Mouse (Mus musculus): Measurements from ENCODE around the gene Pdpn. TPM values are rescaled to one million over a fixed set of nuclear protein-coding genes. Genes with fewer than 3 reads are reported as not detected.
A peak's percentile ranks its signal among the peaks of the same experiment; 100 is the strongest.

Pdpn gene
- polyA plus RNA-seq, 1 experiment from 2014 or later: 32.2 TPM

DNA sequence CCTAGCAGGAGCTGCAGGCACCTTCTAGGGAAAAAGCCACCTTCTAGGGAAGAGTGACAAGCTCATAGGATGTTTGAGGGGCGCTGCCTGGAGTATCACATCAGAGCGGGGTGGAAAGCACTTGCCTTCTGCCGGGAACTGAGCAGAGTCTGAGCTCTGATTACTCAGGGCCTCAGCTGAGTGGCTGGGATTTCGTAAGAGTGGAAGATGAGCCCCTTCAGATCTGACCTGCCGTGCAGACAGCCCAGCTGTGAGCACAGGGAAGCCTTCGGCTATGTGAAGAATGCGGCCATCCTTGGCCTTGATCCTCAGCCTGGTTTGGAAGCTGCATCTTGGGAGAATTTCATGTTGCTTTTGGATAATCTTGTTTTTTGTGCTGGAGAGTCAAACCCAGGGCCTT lies 10.5 kb downstream of the Pdpn start:
- Histone ChIP-seq H3K27me3 (ENCODE audit: control insufficient read depth, insufficient read depth, low read length) (no peaks in the 10 kb centered on the region), H3K4me3 (replicated peaks; ENCODE audit: low read length) (no peak overlapping the region), H3K4me2 (ENCODE audit: low read depth, low read length) (no peak overlapping the region), H3K4me1 (ENCODE audit: control insufficient read depth, insufficient read depth, low read length) (peaks cover 11% of the 10 kb centered on the region), H3K36me3 (ENCODE audit: control insufficient read depth, insufficient read depth, low read length) (peaks cover 3% of the 10 kb centered on the region; the same call in 1 of the 2 replicates), H3K9ac (ENCODE audit: low read length) (peak overlapping the region; percentile 48; the same call in 1 of the 2 replicates), H3K9me3 (replicated peaks; ENCODE audit: control insufficient read depth, low read length) (no peaks in the 10 kb centered on the region), H3K27ac (ENCODE audit: low read length) (peak overlapping the region; percentile 78)
- peak; percentile 35; the same call in 1 of the 2 replicates for ATAC-seq (ENCODE audit: insufficient read depth, low FRiP score)
- 34% methylated on average over 7 of the region's 7 CpGs for WGBS

DNA sequence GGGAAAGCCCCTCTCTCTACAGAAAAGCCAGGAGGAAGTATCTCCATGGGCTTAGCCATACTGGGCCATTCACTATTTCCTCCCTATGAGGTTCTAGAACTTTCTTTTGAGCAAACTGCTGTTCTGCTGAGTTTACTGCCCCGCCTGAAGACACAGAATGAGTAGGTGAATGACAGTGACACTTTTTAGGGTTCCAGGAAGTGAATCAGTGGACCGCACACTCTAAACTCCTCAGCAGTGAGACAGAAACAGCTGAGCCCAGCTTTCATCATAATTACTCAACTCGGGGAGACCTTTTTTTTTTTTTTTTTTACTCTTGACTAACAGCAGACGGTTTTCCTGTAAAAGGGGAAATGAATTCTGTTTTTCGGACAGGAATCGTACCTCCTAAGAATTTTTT lies 10.9 kb downstream of the Pdpn start:
- H3K27me3 ChIP-seq (ENCODE audit: control insufficient read depth, insufficient read depth, low read length): no peaks in the 10 kb centered on the region
- no peak overlapping the region for H3K4me2 ChIP-seq (ENCODE audit: low read depth, low read length)
- no peak overlapping the region for H3K4me3 ChIP-seq (replicated peaks; ENCODE audit: low read length)
- 45% methylated on average over 6 of the region's 6 CpGs for WGBS
- peaks cover 3% of the 10 kb centered on the region; the same call in 1 of the 2 replicates for H3K36me3 ChIP-seq (ENCODE audit: control insufficient read depth, insufficient read depth, low read length)
- H3K9me3 ChIP-seq (replicated peaks; ENCODE audit: control insufficient read depth, low read length): no peaks in the 10 kb centered on the region
- H3K27ac ChIP-seq (ENCODE audit: low read length): peak overlapping the region; percentile 78
- peak overlapping the region; percentile 48; the same call in 1 of the 2 replicates for H3K9ac ChIP-seq (ENCODE audit: low read length)
- ATAC-seq (ENCODE audit: insufficient read depth, low FRiP score): peak; percentile 12; the same call in 1 of the 2 replicates
- peaks cover 11% of the 10 kb centered on the region for H3K4me1 ChIP-seq (ENCODE audit: control insufficient read depth, insufficient read depth, low read length)

DNA sequence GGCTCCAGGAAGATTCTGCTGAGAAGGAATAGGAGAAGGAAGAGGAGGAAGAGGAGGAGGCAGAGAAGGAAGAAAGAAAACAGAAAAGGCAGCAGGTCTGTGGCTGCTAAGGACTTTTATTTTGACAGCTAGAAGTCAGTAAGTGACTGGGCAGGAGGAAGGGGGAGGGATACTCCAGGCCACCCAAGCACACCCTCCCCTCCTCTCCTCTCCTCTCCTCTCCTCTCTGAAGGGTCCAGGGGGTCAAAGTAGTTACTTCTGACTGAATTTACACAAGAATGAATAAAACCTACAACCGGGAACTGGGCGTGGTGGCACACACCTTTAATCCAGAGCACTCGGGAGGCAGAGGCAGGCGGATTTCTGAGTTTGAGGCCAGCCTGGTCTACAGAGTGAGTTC lies 12.3 kb downstream of the Pdpn start:
- Histone ChIP-seq H3K9me3 (replicated peaks; ENCODE audit: control insufficient read depth, low read length) (no peaks in the 10 kb centered on the region), H3K4me2 (ENCODE audit: low read depth, low read length) (no peak overlapping the region), H3K27ac (ENCODE audit: low read length) (no peak overlapping the region), H3K4me1 (ENCODE audit: control insufficient read depth, insufficient read depth, low read length) (peaks cover 11% of the 10 kb centered on the region), H3K27me3 (ENCODE audit: control insufficient read depth, insufficient read depth, low read length) (no peaks in the 10 kb centered on the region), H3K9ac (ENCODE audit: low read length) (no peak overlapping the region), H3K36me3 (ENCODE audit: control insufficient read depth, insufficient read depth, low read length) (no peaks in the 10 kb centered on the region), H3K4me3 (replicated peaks; ENCODE audit: low read length) (no peak overlapping the region)
- peak; percentile 39; the same call in 1 of the 2 replicates for ATAC-seq (ENCODE audit: insufficient read depth, low FRiP score)
- WGBS: 63% methylated on average over 4 of the region's 4 CpGs

DNA sequence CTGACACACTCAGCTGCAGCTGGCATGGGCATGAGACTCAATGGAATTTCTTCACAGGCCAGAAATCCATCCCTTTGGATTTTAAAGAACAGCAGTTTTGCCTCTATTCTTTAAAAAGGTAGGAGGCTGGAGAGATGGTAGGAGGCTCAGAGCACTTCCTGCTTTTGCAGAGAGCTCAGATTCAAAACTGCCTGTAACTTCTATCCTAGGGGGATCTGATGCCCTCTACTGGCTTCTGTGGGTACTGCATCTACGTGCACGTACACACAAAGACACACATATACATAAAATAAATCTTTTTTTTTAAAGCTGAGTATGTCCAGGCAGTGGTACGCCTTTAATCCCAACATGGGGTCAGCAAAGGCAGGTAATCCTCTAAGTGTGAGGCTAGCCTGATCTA lies 19.2 kb downstream of the Pdpn start:
- Histone ChIP-seq H3K4me1 (ENCODE audit: control insufficient read depth, insufficient read depth, low read length) (peaks cover 19% of the 10 kb centered on the region), H3K9me3 (replicated peaks; ENCODE audit: control insufficient read depth, low read length) (no peaks in the 10 kb centered on the region), H3K27me3 (ENCODE audit: control insufficient read depth, insufficient read depth, low read length) (no peaks in the 10 kb centered on the region), H3K36me3 (ENCODE audit: control insufficient read depth, insufficient read depth, low read length) (no peaks in the 10 kb centered on the region), H3K9ac (ENCODE audit: low read length) (no peak overlapping the region), H3K27ac (ENCODE audit: low read length) (peak overlapping the region; percentile 63), H3K4me3 (replicated peaks; ENCODE audit: low read length) (no peak overlapping the region), H3K4me2 (ENCODE audit: low read depth, low read length) (no peak overlapping the region)
- ATAC-seq (ENCODE audit: insufficient read depth, low FRiP score): no peak; the same call in 1 of the 2 replicates
- 81% methylated on average over 3 of the region's 3 CpGs for WGBS

DNA sequence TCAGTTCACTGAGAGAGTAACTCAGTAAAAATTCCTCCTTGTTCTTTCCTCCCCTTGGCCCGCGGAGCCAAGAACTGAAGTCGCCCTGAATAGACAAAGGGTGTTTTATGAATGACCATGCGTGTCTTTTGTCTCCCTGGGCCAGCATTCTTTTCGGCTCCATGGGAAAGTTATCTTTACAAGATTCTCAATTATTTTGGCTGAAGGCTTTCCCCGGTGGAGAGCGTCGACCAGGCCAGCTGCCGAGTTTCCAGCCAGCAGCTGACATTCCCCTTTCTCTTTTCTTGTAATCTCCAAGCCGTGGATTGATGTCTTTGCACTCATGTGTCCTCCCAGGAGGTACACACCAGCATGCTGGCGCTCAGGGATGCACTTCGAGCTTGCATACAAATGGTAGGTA lies 19.7 kb downstream of the Pdpn start:
- Histone ChIP-seq H3K4me3 (replicated peaks; ENCODE audit: low read length) (no peak overlapping the region), H3K9ac (ENCODE audit: low read length) (no peak overlapping the region), H3K27me3 (ENCODE audit: control insufficient read depth, insufficient read depth, low read length) (no peaks in the 10 kb centered on the region), H3K4me2 (ENCODE audit: low read depth, low read length) (no peak overlapping the region), H3K4me1 (ENCODE audit: control insufficient read depth, insufficient read depth, low read length) (peaks cover 19% of the 10 kb centered on the region), H3K36me3 (ENCODE audit: control insufficient read depth, insufficient read depth, low read length) (no peaks in the 10 kb centered on the region), H3K27ac (ENCODE audit: low read length) (peak overlapping the region; percentile 63), H3K9me3 (replicated peaks; ENCODE audit: control insufficient read depth, low read length) (no peaks in the 10 kb centered on the region)
- peak; percentile 46; the same call in 1 of the 2 replicates for ATAC-seq (ENCODE audit: insufficient read depth, low FRiP score)
- WGBS: 33% methylated on average over 12 of the region's 12 CpGs

DNA sequence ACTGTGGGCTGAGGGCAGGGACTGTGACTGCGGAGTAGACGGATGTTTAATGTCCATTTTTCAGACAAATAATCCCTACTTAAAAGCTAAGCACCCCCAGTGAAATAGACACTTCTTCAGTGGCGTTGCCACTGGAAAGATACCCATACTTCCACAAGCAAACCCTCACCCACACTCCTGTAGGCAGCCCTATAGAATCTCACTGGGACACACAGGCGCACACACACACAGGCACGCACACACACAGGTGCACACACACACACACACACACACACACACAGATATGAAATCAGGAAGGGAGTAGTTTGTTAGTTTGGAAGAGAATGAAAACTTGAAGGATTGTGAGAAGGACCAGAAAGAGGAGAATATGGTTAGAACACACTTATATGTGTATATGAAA lies 20.3 kb downstream of the Pdpn start:
- H3K36me3 ChIP-seq (ENCODE audit: control insufficient read depth, insufficient read depth, low read length): no peaks in the 10 kb centered on the region
- no peak for ATAC-seq (ENCODE audit: insufficient read depth, low FRiP score)
- H3K4me2 ChIP-seq (ENCODE audit: low read depth, low read length): no peak overlapping the region
- peak overlapping the region; percentile 82 for H3K27ac ChIP-seq (ENCODE audit: low read length)
- 71% methylated on average over 5 of the region's 5 CpGs for WGBS
- peaks cover 19% of the 10 kb centered on the region for H3K4me1 ChIP-seq (ENCODE audit: control insufficient read depth, insufficient read depth, low read length)
- no peak overlapping the region for H3K4me3 ChIP-seq (replicated peaks; ENCODE audit: low read length)
- no peaks in the 10 kb centered on the region for H3K27me3 ChIP-seq (ENCODE audit: control insufficient read depth, insufficient read depth, low read length)
- no peak overlapping the region for H3K9ac ChIP-seq (ENCODE audit: low read length)
- no peaks in the 10 kb centered on the region for H3K9me3 ChIP-seq (replicated peaks; ENCODE audit: control insufficient read depth, low read length)

DNA sequence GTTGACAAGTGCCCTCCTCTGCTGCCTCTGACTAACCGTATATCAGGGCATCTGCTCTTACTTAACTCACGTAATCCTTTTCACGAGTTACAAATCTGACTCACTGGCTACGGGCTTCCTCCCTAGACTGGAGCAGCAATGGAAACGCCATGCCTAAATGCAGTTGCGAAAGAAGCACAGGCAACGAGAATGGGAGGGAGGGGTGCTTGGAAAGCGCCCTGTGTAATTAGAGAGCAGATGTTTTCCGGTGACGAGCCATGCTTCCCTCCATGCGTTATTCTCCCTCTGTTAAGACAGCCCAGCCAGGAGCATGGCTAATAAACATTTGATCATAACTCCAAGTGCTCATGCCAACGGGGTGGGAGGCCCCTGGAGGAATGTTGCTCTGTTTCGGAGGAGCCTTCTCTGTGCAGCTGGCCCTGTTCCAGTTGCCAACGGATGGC lies 20.9 kb downstream of the Pdpn start:
- Histone ChIP-seq H3K9ac (ENCODE audit: low read length) (no peak overlapping the region), H3K27me3 (ENCODE audit: control insufficient read depth, insufficient read depth, low read length) (no peaks in the 10 kb centered on the region), H3K27ac (ENCODE audit: low read length) (peak overlapping the region; percentile 82; the same call in 1 of the 2 replicates), H3K36me3 (ENCODE audit: control insufficient read depth, insufficient read depth, low read length) (no peaks in the 10 kb centered on the region), H3K9me3 (replicated peaks; ENCODE audit: control insufficient read depth, low read length) (no peaks in the 10 kb centered on the region), H3K4me3 (replicated peaks; ENCODE audit: low read length) (no peak overlapping the region), H3K4me1 (ENCODE audit: control insufficient read depth, insufficient read depth, low read length) (peaks cover 19% of the 10 kb centered on the region), H3K4me2 (ENCODE audit: low read depth, low read length) (peak overlapping the region; percentile 2; the same call in 1 of the 2 replicates)
- ATAC-seq (ENCODE audit: insufficient read depth, low FRiP score): peak; percentile 74; the same call in 1 of the 2 replicates
- 25% methylated on average over 14 of the region's 14 CpGs for WGBS

DNA sequence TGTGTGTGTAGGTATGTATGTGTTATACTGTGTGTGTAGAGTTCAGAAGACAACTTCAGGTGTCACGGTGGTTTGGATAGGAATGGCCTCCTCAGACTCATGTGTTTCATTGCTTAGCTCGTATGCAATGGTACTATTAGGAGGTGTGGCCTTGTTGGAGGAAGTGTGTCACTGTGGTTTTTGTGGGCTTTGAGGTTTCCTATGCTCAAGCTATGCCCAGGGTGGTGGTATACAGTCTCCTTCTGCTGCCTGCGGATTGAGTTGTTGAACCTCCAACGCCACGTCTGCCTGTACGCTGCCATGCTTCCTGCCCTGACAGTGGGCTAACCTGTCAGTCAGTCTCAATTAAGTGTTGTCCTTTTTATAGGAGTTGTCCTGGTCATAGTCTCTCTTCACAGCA lies 22.0 kb downstream of the Pdpn start:
- H3K36me3 ChIP-seq (ENCODE audit: control insufficient read depth, insufficient read depth, low read length): no peaks in the 10 kb centered on the region
- H3K27me3 ChIP-seq (ENCODE audit: control insufficient read depth, insufficient read depth, low read length): no peaks in the 10 kb centered on the region
- no peak overlapping the region for H3K27ac ChIP-seq (ENCODE audit: low read length)
- H3K9me3 ChIP-seq (replicated peaks; ENCODE audit: control insufficient read depth, low read length): no peaks in the 10 kb centered on the region
- H3K4me3 ChIP-seq (replicated peaks; ENCODE audit: low read length): no peak overlapping the region
- H3K4me2 ChIP-seq (ENCODE audit: low read depth, low read length): no peak overlapping the region
- ATAC-seq (ENCODE audit: insufficient read depth, low FRiP score): no peak
- peaks cover 19% of the 10 kb centered on the region for H3K4me1 ChIP-seq (ENCODE audit: control insufficient read depth, insufficient read depth, low read length)
- H3K9ac ChIP-seq (ENCODE audit: low read length): no peak overlapping the region
- WGBS: 92% methylated on average over 6 of the region's 6 CpGs

DNA sequence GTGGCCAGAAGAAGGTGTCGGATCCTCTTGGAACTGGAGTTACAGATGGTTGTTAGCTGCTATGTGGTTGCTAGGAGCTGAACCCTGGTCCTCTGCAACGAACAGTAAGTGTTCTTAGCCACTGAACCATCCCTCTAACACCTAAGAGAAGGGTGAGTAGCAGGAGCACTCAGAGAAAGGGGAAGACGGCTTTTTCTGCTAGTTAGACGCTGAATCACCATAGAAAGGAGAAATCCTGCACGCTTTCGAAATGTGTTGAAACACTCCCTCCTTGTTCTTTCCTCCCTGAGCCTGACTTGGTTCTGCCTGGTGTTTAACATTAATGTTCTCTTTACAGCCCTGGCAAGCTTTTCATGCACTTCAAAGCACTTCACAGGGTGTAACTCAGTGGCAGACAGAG lies 27.8 kb downstream of the Pdpn start:
- Histone ChIP-seq H3K27ac (ENCODE audit: low read length) (no peak overlapping the region), H3K4me3 (replicated peaks; ENCODE audit: low read length) (no peak overlapping the region), H3K4me2 (ENCODE audit: low read depth, low read length) (no peak overlapping the region), H3K4me1 (ENCODE audit: control insufficient read depth, insufficient read depth, low read length) (no peaks in the 10 kb centered on the region), H3K9me3 (replicated peaks; ENCODE audit: control insufficient read depth, low read length) (no peaks in the 10 kb centered on the region), H3K27me3 (ENCODE audit: control insufficient read depth, insufficient read depth, low read length) (no peaks in the 10 kb centered on the region), H3K9ac (ENCODE audit: low read length) (no peak overlapping the region), H3K36me3 (ENCODE audit: control insufficient read depth, insufficient read depth, low read length) (no peaks in the 10 kb centered on the region)
- ATAC-seq (ENCODE audit: insufficient read depth, low FRiP score): no peak
- whole genome bisulfite sequencing: 83% methylated on average over 6 of the region's 6 CpGs
